Mouse (Mus musculus) erythroblast, adult 5-6 weeks (primary cell): ENCODE measurements around the gene C1ql1. TPM values are rescaled to one million over a fixed set of nuclear protein-coding genes. Genes with fewer than 3 reads are reported as not detected.
A peak's percentile ranks its signal among the peaks of the same experiment; 100 is the strongest.

Experiments
- ATAC-seq: replicated peaks from 2 replicates; pipeline ENCODE4 v1.8.0; 2016; ENCODE audit warnings: moderate number of reproducible peaks, mild to moderate bottlenecking, moderate TSS enrichment, inconsistent platforms; ENCODE audit not compliant: poor library complexity, low FRiP score, severe bottlenecking
- total RNA-seq, 2 experiments: library from RNA; stranded (forward) in 1 of 2; stranded (reverse) in 1 of 2; fragments of 150-400 nt in 1 of 2; fragments of 200-764, 138-1000 nt in 1 of 2; gene quantifications; 2 replicates each; pipeline versions ENCODE4 v1.2.3 to v1.2.4; 2015 to 2017; ENCODE audit warnings: low replicate concordance in 2 of 2

C1ql1 gene
- total RNA-seq, 2 experiments from 2014 or later = not detected

DNA sequence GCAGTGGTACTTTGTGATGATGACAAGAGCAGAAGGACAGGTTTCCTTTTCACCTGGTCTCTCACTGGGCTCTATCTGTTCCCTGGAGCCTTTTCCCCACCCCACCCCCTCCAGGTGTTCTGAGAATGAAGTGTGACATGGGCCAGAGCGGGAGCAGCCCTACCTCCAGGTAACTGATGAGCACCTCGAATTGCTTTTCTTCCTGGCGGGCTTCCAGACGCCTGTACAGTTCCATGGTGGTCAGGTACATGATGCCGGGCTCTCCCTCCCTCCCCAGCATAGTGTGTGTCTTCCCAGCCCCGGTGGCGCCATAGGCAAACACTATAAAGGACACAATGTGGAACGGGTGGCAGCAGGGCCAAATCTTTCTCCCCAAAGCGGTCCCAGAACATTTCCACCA lies 31.1 kb downstream of the C1ql1 start:
- ATAC-seq = no peak

GRCm38 (mm10) chr11:102911376-102911775 lies 35.1 kb downstream of the C1ql1 start:
- no peak for ATAC-seq

- ATAC-seq = no peak
These were observed 42.8 kb downstream of the C1ql1 start for GRCm38 (mm10) chr11:102903654-102904053.

DNA sequence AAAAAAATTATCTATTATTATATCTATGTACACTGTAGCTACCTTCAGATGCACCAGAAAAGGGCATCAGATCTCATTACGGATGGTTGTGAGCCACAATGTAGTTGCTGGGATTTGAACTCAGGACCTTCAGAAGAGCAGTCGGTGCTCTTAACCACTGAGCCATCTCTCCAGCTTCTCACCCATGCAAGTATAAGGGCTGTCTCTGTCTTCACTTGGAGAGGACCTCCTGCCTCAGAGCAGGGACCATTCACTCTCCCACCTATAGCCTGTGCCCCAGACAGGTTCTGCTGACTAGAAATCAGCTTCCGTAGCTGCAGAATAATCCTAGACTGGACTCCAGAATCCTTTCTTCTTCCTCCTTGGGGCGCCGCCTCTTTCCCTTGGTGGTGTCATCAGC lies 44.4 kb downstream of the C1ql1 start:
- no peak for ATAC-seq

DNA sequence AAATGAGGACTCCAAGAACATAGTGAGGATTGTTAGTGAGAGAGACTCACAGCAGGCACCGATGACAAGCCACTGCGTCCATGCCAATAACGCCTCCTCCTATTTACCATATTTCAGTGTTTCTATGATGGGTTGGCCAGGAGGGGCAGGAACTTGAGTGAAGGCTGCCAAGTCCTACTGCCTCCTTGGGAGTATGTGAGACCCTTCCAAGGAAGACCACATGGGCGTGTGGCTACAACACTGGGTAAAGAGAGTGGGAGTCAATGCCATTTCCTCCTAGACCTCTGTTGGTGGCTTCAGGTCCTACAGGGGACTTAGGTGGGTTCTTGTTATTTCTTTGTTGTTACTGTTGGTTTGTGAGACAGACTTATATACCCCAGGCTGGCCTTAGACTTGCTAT lies 45.3 kb downstream of the C1ql1 start:
- peak; percentile 16 for ATAC-seq

GRCm38 (mm10) chr11:102900763-102901162 lies 45.7 kb downstream of the C1ql1 start, which contains the start of gene Gfap:
TSS of gene Gfap (minus strand) at chr11:102900912.
- peak; percentile 59 for ATAC-seq

DNA sequence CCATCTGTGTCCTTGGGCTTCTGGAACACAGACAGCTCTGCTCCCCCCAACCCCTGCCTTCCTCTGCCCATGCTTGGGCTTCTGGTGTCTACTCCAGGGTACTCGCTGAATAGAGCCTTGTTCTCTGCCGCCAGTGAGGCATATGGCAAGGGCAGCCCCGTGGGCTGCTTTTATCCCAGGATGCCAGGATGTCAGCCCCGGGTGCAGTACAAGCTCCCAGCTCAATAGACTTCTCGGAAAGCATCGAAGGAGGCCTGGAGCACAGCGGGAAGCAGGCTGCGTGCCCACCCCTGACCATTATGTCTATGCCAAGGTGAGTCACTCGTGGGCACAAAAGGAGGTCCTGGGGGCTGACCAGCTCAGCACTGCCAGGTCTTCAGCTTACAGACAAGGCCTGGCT lies 48.1 kb downstream of the C1ql1 start:
- no peak for ATAC-seq

- no peak for ATAC-seq
These were observed 49.8 kb downstream of the C1ql1 start for GRCm38 (mm10) chr11:102896641-102897040.

- ATAC-seq = peak; percentile 82
These were observed 50.7 kb downstream of the C1ql1 start for GRCm38 (mm10) chr11:102895779-102896178.

GRCm38 (mm10) chr11:102894716-102895115 lies 51.8 kb downstream of the C1ql1 start:
- no peak for ATAC-seq

- ATAC-seq = peak; percentile 81
These were observed 53.4 kb downstream of the C1ql1 start for GRCm38 (mm10) chr11:102893015-102893651.

- ATAC-seq = no peak
These were observed 56.4 kb downstream of the C1ql1 start for GRCm38 (mm10) chr11:102890096-102890495.

Other genes starting within 250 kb of the C1ql1 start
- 4.4 and 8.1 TPM in 2 replicates for gene Ccdc43, start 248.9 kb downstream of the C1ql1 start, total RNA-seq (2015; ENCODE audit: low replicate concordance)
- 2.9 and 12.0 TPM in 2 replicates for gene Ccdc43, start 248.9 kb downstream of the C1ql1 start, total RNA-seq (2017; ENCODE audit: low replicate concordance)
- not detected in 2 replicates for gene Adam11, start 185.2 kb downstream of the C1ql1 start, total RNA-seq (2015; ENCODE audit: low replicate concordance)
- not detected in 2 replicates for gene Adam11, start 185.2 kb downstream of the C1ql1 start, total RNA-seq (2017; ENCODE audit: low replicate concordance)
- gene Gjc1, start 127.0 kb downstream of the C1ql1 start, total RNA-seq (2015; ENCODE audit: low replicate concordance) = not detected in 2 replicates
- 0.09 TPM in 1 of 2 replicates, not detected in the other for gene Gjc1, start 127.0 kb downstream of the C1ql1 start, total RNA-seq (2017; ENCODE audit: low replicate concordance)
- gene Higd1b, start 110.8 kb downstream of the C1ql1 start, total RNA-seq (2015; ENCODE audit: low replicate concordance) = not detected in 2 replicates
- gene Higd1b, start 110.8 kb downstream of the C1ql1 start, total RNA-seq (2017; ENCODE audit: low replicate concordance) = not detected in 2 replicates
- 49.8 and 53.9 TPM in 2 replicates for gene Eftud2, start 65.7 kb downstream of the C1ql1 start, total RNA-seq (2015; ENCODE audit: low replicate concordance)
- gene Eftud2, start 65.7 kb downstream of the C1ql1 start, total RNA-seq (2017; ENCODE audit: low replicate concordance) = 45.0 and 54.5 TPM in 2 replicates
- gene Ccdc103, start 65.5 kb downstream of the C1ql1 start, total RNA-seq (2015; ENCODE audit: low replicate concordance) = not detected in 2 replicates
- not detected in 2 replicates for gene Ccdc103, start 65.5 kb downstream of the C1ql1 start, total RNA-seq (2017; ENCODE audit: low replicate concordance)
- gene Fam187a, start 61.5 kb downstream of the C1ql1 start, total RNA-seq (2015; ENCODE audit: low replicate concordance) = not detected in 2 replicates
- not detected in 2 replicates for gene Fam187a, start 61.5 kb downstream of the C1ql1 start, total RNA-seq (2017; ENCODE audit: low replicate concordance)
- 26.9 and 33.2 TPM in 2 replicates for gene Gfap, start 45.8 kb downstream of the C1ql1 start, total RNA-seq (2015; ENCODE audit: low replicate concordance)
- 46.3 and 50.4 TPM in 2 replicates for gene Gfap, start 45.8 kb downstream of the C1ql1 start, total RNA-seq (2017; ENCODE audit: low replicate concordance)
- 10.4 and 10.7 TPM in 2 replicates for gene Kif18b, start 21.6 kb downstream of the C1ql1 start, total RNA-seq (2015; ENCODE audit: low replicate concordance)
- 18.1 TPM in 2 replicates for gene Kif18b, start 21.6 kb downstream of the C1ql1 start, total RNA-seq (2017; ENCODE audit: low replicate concordance)
- 17.8 and 31.3 TPM in 2 replicates for gene Nmt1, start 81.5 kb upstream of the C1ql1 start, total RNA-seq (2015; ENCODE audit: low replicate concordance)
- gene Nmt1, start 81.5 kb upstream of the C1ql1 start, total RNA-seq (2017; ENCODE audit: low replicate concordance) = 16.9 and 17.3 TPM in 2 replicates
- 16.3 and 25.5 TPM in 2 replicates for gene Dcakd, start 81.6 kb upstream of the C1ql1 start, total RNA-seq (2015; ENCODE audit: low replicate concordance)
- gene Dcakd, start 81.6 kb upstream of the C1ql1 start, total RNA-seq (2017; ENCODE audit: low replicate concordance) = 6.8 and 26.4 TPM in 2 replicates
- not detected in 2 replicates for gene Plcd3, start 155.0 kb upstream of the C1ql1 start, total RNA-seq (2015; ENCODE audit: low replicate concordance)
- gene Plcd3, start 155.0 kb upstream of the C1ql1 start, total RNA-seq (2017; ENCODE audit: low replicate concordance) = 0.70 and 1.0 TPM in 2 replicates
- gene Acbd4, start 155.0 kb upstream of the C1ql1 start, total RNA-seq (2015; ENCODE audit: low replicate concordance) = 6.7 and 15.3 TPM in 2 replicates
- 25.0 TPM in 2 replicates for gene Acbd4, start 155.0 kb upstream of the C1ql1 start, total RNA-seq (2017; ENCODE audit: low replicate concordance)
- gene Hexim1, start 169.5 kb upstream of the C1ql1 start, total RNA-seq (2015; ENCODE audit: low replicate concordance) = 14.8 and 15.9 TPM in 2 replicates
- 27.9 and 36.7 TPM in 2 replicates for gene Hexim1, start 169.5 kb upstream of the C1ql1 start, total RNA-seq (2017; ENCODE audit: low replicate concordance)
- gene Hexim2, start 185.7 kb upstream of the C1ql1 start, total RNA-seq (2015; ENCODE audit: low replicate concordance) = 0.96 and 3.1 TPM in 2 replicates
- gene Hexim2, start 185.7 kb upstream of the C1ql1 start, total RNA-seq (2017; ENCODE audit: low replicate concordance) = 2.4 and 9.5 TPM in 2 replicates
- 70.7 and 93.0 TPM in 2 replicates for gene Fmnl1, start 224.4 kb upstream of the C1ql1 start, total RNA-seq (2015; ENCODE audit: low replicate concordance)
- gene Fmnl1, start 224.4 kb upstream of the C1ql1 start, total RNA-seq (2017; ENCODE audit: low replicate concordance) = 8.6 and 16.9 TPM in 2 replicates